Mouse (Mus musculus) kidney, postnatal 0 days (tissue): ENCODE measurements around the gene Mgrn1. TPM values are rescaled to one million over a fixed set of nuclear protein-coding genes. Genes with fewer than 3 reads are reported as not detected.

Experiments
- ATAC-seq: fragments of 200-750 bp; cut with Nextera tagmentation; replicated peaks from 2 replicates; pipeline ENCODE4 v1.8.0; 2017; ENCODE audit warnings: low read depth, moderate number of reproducible peaks, moderate TSS enrichment, moderate library complexity; ENCODE audit not compliant: low FRiP score
- DNase-seq: peaks from one replicate; pipeline ENCODE4 v3.0.0-alpha.2; 2016; ENCODE audit warnings: low spot score
- H3K27ac ChIP-seq: fragments of 300-500 bp; sonication (generic); 2 replicates; pipeline ENCODE4 v1.5.1; 2014; ENCODE audit warnings: mild to moderate bottlenecking
- H3K27me3 ChIP-seq: fragments of 300-500 bp; sonication (generic); 2 replicates; pipeline ENCODE4 v1.6.1; 2014; ENCODE audit warnings: low read length, mixed read lengths; ENCODE audit not compliant: insufficient read depth
- H3K36me3 ChIP-seq: fragments of 300-500 bp; sonication (generic); 2 replicates; pipeline ENCODE4 v1.6.1; 2014; ENCODE audit warnings: low read length, mixed read lengths; ENCODE audit not compliant: insufficient read depth
- H3K4me1 ChIP-seq: fragments of 300-500 bp; sonication (generic); replicated peaks from 2 replicates; pipeline ENCODE4 v1.6.1; 2014; ENCODE audit warnings: antibody characterized with exemption, low read length, mixed read lengths; ENCODE audit not compliant: insufficient read depth
- H3K4me2 ChIP-seq: fragments of 300-500 bp; sonication (generic); 2 replicates; pipeline ENCODE4 v1.6.1; 2014; ENCODE audit warnings: mild to moderate bottlenecking, low read length, moderate library complexity, mixed read lengths
- H3K4me3 ChIP-seq: fragments of 300-500 bp; sonication (generic); replicated peaks from 2 replicates; pipeline ENCODE4 v1.5.1; 2014; ENCODE audit warnings: low read depth, low read length
- H3K9ac ChIP-seq: fragments of 300-500 bp; sonication (generic); 2 replicates; pipeline ENCODE4 v1.6.1; 2014; ENCODE audit warnings: low read depth, low read length
- H3K9me3 ChIP-seq: fragments of 300-500 bp; sonication (generic); replicated peaks from 2 replicates; pipeline ENCODE4 v1.6.1; 2016; ENCODE audit warnings: low read length, inconsistent platforms, mixed read lengths
- CTCF ChIP-seq: IDR thresholded peaks from 2 replicates; pipeline ENCODE4 v1.5.1; 2016; ENCODE audit warnings: antibody characterized with exemption, low read depth, mild to moderate bottlenecking, moderate library complexity
- WGBS: fragments of 180-500 bp; shearing (Covaris S2); extraction: QIAGEN DNeasy Blood & Tissue Kit; methylation state at CpG from one replicate; pipeline ENCODE4 v1.1.7; 2014; 5-methylcytosine and 5-hydroxymethylcytosine counted together
- polyA plus RNA-seq: library from polyadenylated mRNA; unstranded; fragments of >200 nt; fragmentation: Nextera tagmentation; extraction: Ambion mirVana; gene quantifications from 2 replicates; pipeline ENCODE4 v1.2.1, GENCODE M21; 2015

Mgrn1 gene
- polyA plus RNA-seq, 1 experiment from 2014 or later, result 85.9 TPM

DNA sequence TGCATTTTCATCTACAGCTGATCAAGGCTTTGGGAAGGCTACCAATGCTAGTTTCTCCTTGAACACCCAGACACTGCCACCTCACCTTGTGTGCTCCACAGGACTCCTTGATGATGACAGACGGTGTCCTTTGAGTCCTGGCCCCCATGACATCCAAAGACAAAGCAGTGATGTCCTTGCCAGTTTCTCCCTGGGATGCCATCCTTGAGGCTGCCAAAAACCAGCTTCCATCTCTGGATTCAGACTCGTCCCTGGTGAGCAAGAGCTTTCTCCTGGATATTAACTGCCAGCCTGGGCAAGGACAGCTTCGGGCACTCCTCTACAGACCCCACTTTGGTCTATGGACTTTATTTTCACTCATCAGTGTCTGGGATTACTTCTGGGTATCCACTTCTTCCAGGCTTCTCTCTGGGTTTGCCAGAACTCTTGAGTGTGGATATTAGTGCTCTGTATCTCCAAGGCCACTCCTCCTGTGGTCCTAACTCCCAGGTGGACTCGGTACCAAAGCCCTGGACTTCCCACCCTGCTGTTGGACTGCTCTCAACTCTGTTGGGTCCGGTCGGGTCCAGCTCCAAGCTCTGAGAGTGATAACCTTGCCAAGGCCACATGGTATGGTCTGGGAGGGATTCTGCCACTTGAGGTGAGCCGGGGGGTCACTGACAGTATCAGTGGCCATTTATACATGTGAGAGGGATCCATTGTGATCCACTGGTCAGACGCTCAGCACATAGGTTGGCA lies 79.5 kb downstream of the Mgrn1 start:
- DNase-seq (no peak), ATAC-seq (no peak)
- 91% methylated on average over 8 of the region's 8 CpGs for WGBS
- peak overlapping the region; percentile 89 for H3K4me2 ChIP-seq
- no peak overlapping the region for H3K27ac ChIP-seq
- no peaks in the 10 kb centered on the region for H3K9me3 ChIP-seq
- no peaks in the 10 kb centered on the region for H3K27me3 ChIP-seq
- H3K4me3 ChIP-seq, result no peak overlapping the region
- no peaks in the 10 kb centered on the region for H3K36me3 ChIP-seq
- peak overlapping the region; percentile 76; the same call in 1 of the 2 replicates for H3K9ac ChIP-seq
- H3K4me1 ChIP-seq, result 0 out of 2 replicates have a peak, but pooled peaks cover 3% of the 10 kb centered on the region
- TF ChIP-seq CTCF, result no peak

DNA sequence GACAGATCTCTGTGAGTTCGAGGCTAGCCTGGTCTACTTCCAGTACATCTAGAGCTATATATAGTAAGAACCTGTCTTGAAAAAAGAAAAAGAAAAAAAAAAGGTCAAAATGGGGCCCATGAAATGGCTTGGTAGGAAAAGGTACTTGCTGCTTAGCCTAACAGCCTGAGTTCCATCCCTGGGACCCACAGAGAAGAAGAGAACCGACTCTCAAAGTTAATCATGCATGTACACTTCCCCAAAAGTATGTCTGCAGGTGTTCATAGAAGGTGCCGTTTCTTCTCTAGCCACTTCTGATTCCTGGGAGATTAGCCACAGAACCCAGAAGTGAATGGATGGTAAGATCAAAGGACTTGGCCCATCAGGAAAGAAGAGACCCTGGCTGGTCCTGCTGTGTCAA lies 82.4 kb downstream of the Mgrn1 start:
- H3K27ac ChIP-seq, result no peak overlapping the region
- 0 out of 2 replicates have a peak, but pooled peaks cover 3% of the 10 kb centered on the region for H3K4me1 ChIP-seq
- 88% methylated on average over 3 of the region's 3 CpGs for WGBS
- no peaks in the 10 kb centered on the region for H3K27me3 ChIP-seq
- no peak for TF ChIP-seq CTCF
- no peaks in the 10 kb centered on the region for H3K36me3 ChIP-seq
- H3K9ac ChIP-seq, result no peak overlapping the region
- DNase-seq (no peak), ATAC-seq (no peak)
- no peaks in the 10 kb centered on the region for H3K9me3 ChIP-seq
- H3K4me2 ChIP-seq, result no peak overlapping the region
- no peak overlapping the region for H3K4me3 ChIP-seq

DNA sequence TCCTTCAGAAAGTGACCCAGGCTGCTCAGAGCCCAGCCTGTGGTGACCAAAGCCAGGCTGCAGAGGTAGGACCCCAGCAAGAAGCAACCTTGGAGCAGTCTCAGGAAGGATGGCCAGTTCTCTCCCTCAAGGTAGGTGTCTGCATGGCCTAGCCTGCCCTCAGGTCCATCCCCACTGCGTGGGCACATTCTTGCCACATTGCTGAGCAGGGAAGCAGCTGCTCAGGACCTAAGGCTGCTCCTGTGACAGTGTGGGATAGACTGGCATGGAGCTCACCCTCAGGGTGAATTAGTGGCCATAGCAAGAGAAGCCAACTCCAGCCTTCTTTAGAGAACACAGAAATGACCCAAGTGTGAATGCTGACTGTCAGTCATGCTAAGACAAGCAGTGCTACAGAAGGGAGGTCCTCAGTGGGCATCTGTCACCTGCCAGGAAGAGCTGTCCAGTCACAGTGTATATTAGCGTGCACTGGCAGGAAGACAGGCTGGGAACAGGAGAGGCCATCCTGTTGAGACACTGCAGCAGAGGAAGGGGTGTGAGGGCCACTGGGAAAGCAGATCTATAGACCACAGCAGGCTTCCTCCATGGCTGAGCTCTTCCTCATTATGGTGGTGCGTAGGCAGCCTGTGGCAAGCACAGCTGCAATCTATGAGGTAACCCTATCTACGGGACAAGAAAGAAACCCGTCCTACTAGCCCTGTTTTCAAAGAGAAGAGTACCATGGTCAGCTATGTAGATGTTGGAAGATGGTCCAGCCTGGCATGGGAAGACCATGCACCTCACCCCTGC lies 83.2 kb downstream of the Mgrn1 start:
- DNase-seq, result no peak
- 85% methylated on average over 5 of the region's 5 CpGs for WGBS
- H3K9ac ChIP-seq, result no peak overlapping the region
- no peak overlapping the region for H3K4me3 ChIP-seq
- H3K4me2 ChIP-seq, result no peak overlapping the region
- H3K9me3 ChIP-seq, result no peaks in the 10 kb centered on the region
- ATAC-seq, result no peak
- 0 out of 2 replicates have a peak, but pooled peaks cover 3% of the 10 kb centered on the region for H3K4me1 ChIP-seq
- no peaks in the 10 kb centered on the region for H3K36me3 ChIP-seq
- TF ChIP-seq CTCF, result no peak
- H3K27me3 ChIP-seq, result no peaks in the 10 kb centered on the region
- no peak overlapping the region for H3K27ac ChIP-seq

DNA sequence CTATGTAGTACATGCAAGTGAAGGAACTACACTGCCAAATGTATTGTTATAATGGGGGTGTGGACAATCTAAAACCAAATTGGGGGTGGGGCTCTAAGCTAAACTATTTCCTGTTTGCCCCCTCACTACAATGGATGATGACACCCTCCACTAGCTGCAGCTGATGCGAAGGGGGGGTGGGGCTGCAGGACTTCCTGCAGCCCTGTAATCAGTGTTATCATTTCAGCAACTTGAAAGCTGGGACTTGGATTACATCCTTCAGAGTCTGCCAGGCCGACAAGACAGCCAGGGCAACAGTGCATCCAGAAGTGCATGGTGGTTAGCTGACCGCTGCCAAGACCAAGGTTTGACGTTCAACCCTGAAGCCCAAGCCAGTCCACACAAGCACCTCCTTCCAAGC lies 85.6 kb downstream of the Mgrn1 start:
- Histone ChIP-seq H3K27ac (no peak overlapping the region), H3K36me3 (no peaks in the 10 kb centered on the region), H3K27me3 (no peaks in the 10 kb centered on the region), H3K9me3 (no peaks in the 10 kb centered on the region), H3K9ac (no peak overlapping the region), H3K4me3 (no peak overlapping the region), H3K4me2 (no peak overlapping the region), H3K4me1 (no peaks in the 10 kb centered on the region)
- 0 out of 2 replicates have a peak, but pooled peaks have one; percentile 43 for ATAC-seq
- WGBS, result 62% methylated on average over 4 of the region's 4 CpGs
- DNase-seq, result peak; percentile 52
- TF ChIP-seq CTCF, result no peak

DNA sequence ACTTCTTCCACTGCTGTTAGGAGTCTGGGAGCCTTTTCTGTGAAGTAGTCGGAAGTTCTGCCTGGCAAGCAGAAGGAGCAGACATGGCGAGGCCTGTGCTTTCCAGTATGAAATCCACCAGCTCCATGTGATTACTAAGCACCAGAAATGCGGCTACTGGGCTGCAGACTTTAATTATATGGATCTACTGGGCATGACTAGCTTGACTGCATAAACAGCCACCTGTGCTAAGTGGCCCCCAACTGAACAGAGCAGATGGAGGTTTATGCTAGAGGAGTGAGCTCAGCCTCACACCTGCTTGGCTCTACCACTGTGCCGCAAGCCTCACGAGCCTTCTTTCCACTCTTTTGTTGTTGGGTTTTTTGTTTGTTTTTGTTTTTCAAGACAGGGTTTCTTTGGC lies 88.5 kb downstream of the Mgrn1 start:
- H3K4me2 ChIP-seq, result no peak overlapping the region
- H3K9me3 ChIP-seq, result no peaks in the 10 kb centered on the region
- no peaks in the 10 kb centered on the region for H3K36me3 ChIP-seq
- H3K27ac ChIP-seq, result no peak overlapping the region
- no peaks in the 10 kb centered on the region for H3K27me3 ChIP-seq
- DNase-seq, result no peak
- TF ChIP-seq CTCF, result no peak
- ATAC-seq, result no peak
- no peaks in the 10 kb centered on the region for H3K4me1 ChIP-seq
- H3K4me3 ChIP-seq, result no peak overlapping the region
- no peak overlapping the region for H3K9ac ChIP-seq
- 85% methylated on average over 5 of the region's 5 CpGs for WGBS

DNA sequence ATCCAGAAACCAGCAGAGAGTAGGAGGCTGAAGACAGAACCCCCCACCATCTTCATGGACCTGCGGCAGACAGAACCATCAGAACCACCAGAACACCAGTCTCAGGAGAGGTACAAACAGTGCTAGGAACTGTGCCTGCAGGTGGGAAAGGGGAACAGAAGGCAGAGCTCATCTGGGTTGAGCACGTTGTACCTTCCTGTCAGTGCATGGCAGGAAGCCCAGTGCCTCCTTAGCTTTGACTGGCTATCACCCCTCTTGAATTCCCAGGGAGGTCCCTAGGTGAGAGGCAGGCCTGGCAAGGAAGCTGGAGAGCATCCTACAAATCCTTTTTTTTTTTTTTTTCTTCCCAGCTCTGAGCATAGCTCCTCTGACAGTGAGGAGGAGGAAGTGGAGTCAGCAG lies 90.1 kb downstream of the Mgrn1 start:
- no peaks in the 10 kb centered on the region for H3K27me3 ChIP-seq
- DNase-seq (no peak), ATAC-seq (no peak)
- no peaks in the 10 kb centered on the region for H3K4me1 ChIP-seq
- H3K9ac ChIP-seq, result no peak overlapping the region
- no peak overlapping the region for H3K4me2 ChIP-seq
- WGBS, result 71% methylated on average over 2 of the region's 2 CpGs
- H3K27ac ChIP-seq, result no peak overlapping the region
- TF ChIP-seq CTCF, result no peak
- H3K4me3 ChIP-seq, result no peak overlapping the region
- H3K9me3 ChIP-seq, result no peaks in the 10 kb centered on the region
- no peaks in the 10 kb centered on the region for H3K36me3 ChIP-seq
